Mouse (Mus musculus): ENCODE results near the gene Trmt44.

DNA sequence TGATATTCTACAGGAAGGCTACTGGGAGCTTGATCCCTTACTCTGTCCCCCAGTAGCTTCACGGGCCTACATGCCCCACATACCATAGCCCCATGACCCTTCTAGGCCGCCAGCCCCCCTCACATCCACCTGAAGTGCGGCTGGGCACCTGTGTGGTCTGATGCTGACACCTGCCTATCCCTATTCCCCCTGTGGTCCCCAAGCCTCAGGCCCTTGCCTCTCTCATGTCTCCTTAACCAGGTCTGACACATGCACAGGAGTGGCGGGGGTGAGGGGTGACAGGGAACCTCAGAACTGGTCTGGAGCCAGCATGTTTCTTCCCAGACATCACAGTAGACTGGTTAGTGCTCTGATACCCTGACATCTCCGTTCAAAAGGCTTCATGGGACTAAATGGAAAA lies 33.7 kb upstream of the Trmt44 start:
- no peak for TF ChIP-seq POLR2A (IDR thresholded peaks at IDR 0.05; ENCODE audit: extremely low read depth, insufficient read depth, low read length)
- no peak for TF ChIP-seq CTCF (IDR thresholded peaks at IDR 0.05; ENCODE audit: low read depth, low read length)
